Mouse (Mus musculus) spleen, adult 18-20 months (tissue): ENCODE results near the gene Slc12a6.

ENCODE experiments used
- DNase-seq, 2 experiments: peaks; one replicate each; pipeline ENCODE4 v3.0.0; 2022; ENCODE audit warnings: mixed read lengths in 2 of 2

Gene Slc12a6

GRCm38 (mm10) chr2:112393958-112394357 is 128.3 kb downstream of the Slc12a6 start:
- no peak for DNase-seq

DNA sequence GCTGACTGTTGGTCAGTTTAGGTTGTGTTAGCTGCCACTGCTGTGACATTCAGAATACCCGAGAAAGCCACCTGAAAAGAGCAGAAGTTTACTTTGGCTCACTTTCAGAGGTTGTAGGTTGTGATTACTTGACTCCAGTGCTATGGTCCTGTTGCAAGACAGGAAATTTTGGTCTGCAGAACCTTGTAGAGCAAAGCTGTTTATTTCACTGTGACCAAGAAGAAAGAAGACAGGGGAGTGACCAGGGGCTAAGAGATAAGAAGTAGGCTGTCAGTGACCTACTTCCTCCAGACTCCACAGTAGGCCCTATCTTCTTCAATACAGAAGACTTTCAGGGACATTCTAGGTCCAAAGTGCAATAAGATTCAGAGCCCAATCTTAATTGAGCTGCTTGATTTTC is 131.0 kb downstream of the Slc12a6 start:
- DNase-seq: no peak

GRCm38 (mm10) chr2:112407030-112407429 is 141.4 kb downstream of the Slc12a6 start:
- no peak for DNase-seq
